Mouse (Mus musculus) small intestine, adult 2 months (tissue): Measurements from ENCODE around the gene Crat.

Source experiments
- CTCF ChIP-seq: fragments of 200-500 bp; IDR thresholded peaks from 2 replicates; pipeline ENCODE4 v1.5.1; 2012; ENCODE audit warnings: low read depth, mild to moderate bottlenecking, control low read depth, inconsistent platforms, low read length, moderate library complexity, mixed read lengths; ENCODE audit not compliant: insufficient replicate concordance, insufficient read length; ENCODE audit errors: extremely low read depth
- POLR2A ChIP-seq: fragments of 200-500 bp; IDR thresholded peaks from 2 replicates; pipeline ENCODE4 v1.6.1; 2012; ENCODE audit warnings: low read depth, mild to moderate bottlenecking, control low read depth, inconsistent platforms, low read length, moderate library complexity

- no peak for TF ChIP-seq POLR2A
- TF ChIP-seq CTCF = no peak
Observed at GRCm38 (mm10) chr2:30386913-30387312, 28.7 kb downstream of the Crat start.
